Mouse (Mus musculus) gastrocnemius, postnatal 4 days (tissue): ENCODE measurements around the gene Prr11. TPM values are rescaled to one million over a fixed set of nuclear protein-coding genes. Genes with fewer than 3 reads are reported as not detected.
A peak's percentile ranks its signal among the peaks of the same experiment; 100 is the strongest.
"Not testable (repeated sequence)": the region's sequence is repeated elsewhere in the genome, so short reads cannot be mapped to it uniquely, and the experiment has no call there.

ENCODE experiments used
- DNase-seq, 2 experiments: peaks; one replicate each; pipeline ENCODE4 v3.0.0; 2021 to 2022; ENCODE audit warnings: low spot score in 2 of 2, mixed read lengths in 2 of 2
- microRNA-seq: library from miRNA; unstranded; fragments of <30 nt; microRNA quantifications from one replicate; pipeline ENCODE4 v1.2.0, GENCODE M21; 2021
- total RNA-seq, 2 experiments: library from RNA; stranded (reverse); gene quantifications; 2 replicates each; pipeline ENCODE4 v1.2.3; 2021

Prr11 gene
- total RNA-seq, 2 experiments from 2014 or later, result 8.1 to 8.3 TPM

DNA sequence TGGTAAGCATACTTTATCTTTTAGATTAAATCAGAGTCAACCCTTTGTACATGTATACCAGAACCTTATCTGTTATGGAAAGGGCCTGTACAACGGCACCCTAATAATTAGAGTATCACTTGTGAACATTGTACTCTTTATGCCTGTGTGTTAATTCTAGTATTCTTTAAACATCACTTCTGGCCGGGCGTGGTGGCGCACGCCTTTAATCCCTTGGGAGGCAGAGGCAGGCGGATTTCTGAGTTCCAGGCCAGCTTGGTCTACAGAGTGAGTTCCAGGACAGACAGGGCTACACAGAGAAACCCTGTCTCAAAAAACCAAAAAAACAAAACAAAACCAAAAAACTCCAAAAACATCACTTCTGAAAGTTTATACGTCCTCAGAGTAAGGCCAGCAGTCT, 59.6 kb downstream of the Prr11 start:
- not testable (repeated sequence) for DNase-seq

DNA sequence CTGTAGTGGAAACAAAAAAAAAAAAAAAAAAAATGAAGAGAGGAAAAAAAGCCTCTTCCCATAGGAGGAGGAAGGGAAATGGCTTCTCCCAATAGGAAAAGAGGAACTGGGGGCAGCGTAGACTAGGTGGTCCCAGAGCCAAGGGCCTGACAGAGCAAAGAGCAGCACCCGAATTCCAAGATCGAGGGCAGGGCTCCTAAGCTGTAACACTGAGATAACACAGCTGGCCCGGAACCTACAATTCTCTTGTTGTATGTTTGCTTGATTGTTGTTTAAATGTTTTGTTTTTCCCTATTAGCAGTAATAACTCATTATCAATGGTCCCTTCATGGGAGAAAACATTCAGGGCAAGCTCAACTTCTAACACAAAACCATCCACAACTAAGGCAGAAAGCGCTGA, 61.5 kb downstream of the Prr11 start:
- no peak for DNase-seq

DNA sequence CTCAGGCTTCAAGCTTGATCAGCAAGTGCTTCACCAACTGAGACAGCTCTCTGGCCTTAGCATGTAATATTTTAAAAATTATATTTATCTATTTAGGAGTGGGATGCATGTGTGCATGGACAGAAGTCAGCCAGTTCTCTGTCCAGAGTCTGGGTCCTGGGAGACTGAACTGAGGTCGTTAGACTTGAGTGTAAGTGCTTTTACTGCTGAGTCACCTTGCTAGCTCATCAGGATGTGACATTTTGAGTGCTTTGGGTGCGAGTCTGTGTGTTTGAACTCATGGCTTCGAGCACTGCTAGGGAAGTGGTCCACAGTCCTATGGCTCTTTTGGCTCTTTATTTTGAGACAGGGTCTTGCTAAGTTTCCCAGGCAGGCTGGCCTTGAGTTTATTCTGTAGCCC, 65.5 kb downstream of the Prr11 start:
- no peak for DNase-seq

DNA sequence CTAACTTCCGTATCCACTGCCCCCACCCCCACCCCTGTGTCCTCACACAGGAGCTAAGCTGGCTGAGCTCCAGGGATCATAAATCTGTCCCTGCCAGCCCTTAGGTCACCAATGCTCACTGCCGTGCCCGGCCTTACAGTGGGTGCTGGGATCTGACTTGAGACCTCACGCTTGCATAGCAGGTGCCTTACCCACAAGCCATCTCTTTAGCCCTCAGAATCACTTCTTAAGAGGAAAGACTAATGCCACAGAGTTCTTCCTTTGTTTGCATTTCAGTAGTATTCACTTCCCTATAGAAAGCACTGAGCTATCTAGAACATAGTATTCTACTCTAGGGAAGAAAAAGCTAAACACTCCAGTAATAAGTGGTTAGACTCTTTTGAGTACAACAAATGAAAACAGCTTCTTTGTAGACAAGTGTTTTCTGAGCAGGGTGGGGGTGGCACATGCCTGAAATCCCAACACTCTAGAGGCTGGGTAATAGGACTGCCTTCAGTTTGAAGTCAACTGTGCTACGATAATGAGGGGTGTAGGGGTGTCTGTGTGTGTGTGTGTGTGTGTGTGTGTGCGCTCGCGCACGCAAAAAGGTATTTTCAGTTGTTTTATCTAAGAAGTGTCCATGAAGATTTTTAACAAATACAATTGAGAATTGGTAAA, 69.1 kb downstream of the Prr11 start:
- no peak for DNase-seq

Small RNA genes lying within 50 kb of the gene (microRNA-seq; reads per million reads assigned to microRNA genes)
- 191 reads per million, percentile 58 among the genes with 10 or more reads in this experiment for gene Mir301

Other genes starting within 250 kb of the Prr11 start
- 10 to 100 TPM; 12.5 to 13.0 TPM for gene Ypel2, start 115.0 kb downstream of the Prr11 start, total RNA-seq
- 1 to 10 TPM; 3.3 to 3.8 TPM for gene Gdpd1, start 34.6 kb downstream of the Prr11 start, total RNA-seq
- 10 to 100 TPM; 13.2 to 14.7 TPM for gene Smg8, start 21.9 kb downstream of the Prr11 start, total RNA-seq
- 10 to 100 TPM; 14.4 to 14.5 TPM for gene Ska2, start 526 bp upstream of the Prr11 start, total RNA-seq
- gene Trim37, start 18.4 kb upstream of the Prr11 start, total RNA-seq, result 10 to 100 TPM; 13.7 to 17.3 TPM